Mouse (Mus musculus): Measurements from ENCODE around the gene Gm28042. TPM values are rescaled to one million over a fixed set of nuclear protein-coding genes. Genes with fewer than 3 reads are reported as not detected.

The Gm28042 gene
- total and polyA plus RNA-seq, 3 experiments: 0.77 to 1.9 (median 1.8) TPM

DNA sequence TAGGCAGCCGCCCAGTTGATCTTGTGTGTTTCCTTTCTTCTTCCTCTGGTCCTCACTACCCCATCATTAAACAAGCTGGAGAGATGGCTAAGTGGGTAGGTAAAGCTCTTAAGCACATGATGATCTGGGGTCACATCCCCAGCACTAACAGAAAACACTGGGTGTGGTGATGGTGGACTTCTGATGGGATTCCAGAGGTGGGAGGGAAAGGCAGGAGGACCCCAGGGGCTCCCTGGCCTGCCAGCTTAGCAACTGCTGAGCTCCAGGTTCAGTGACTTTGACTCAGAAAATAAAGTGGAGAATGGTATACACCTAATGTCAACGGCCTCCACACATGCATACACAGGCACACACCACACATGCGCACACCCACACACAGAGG is 648 bp downstream of the Gm28042 start:
- Histone ChIP-seq H3K27ac (ENCODE audit: insufficient read depth, low read depth) (no peak overlapping the region), H3K27me3 (replicated peaks) (no peaks in the 10 kb centered on the region), H3K9ac (ENCODE audit: insufficient read depth, low read depth) (peak overlapping the region; percentile 64), H3K4me2 (ENCODE audit: insufficient read depth, low read depth, poor library complexity, severe bottlenecking) (peak overlapping the region; percentile 65), H3K4me3 (replicated peaks in 1 of 3; ENCODE audit: low read depth in 2 of 3, low read length in 2 of 3, poor library complexity in 1 of 3) (peak overlapping the region; percentile 72 to 83 (median 82)), H3K36me3 (replicated peaks in 1 of 2; ENCODE audit: control insufficient read depth in 1 of 2, insufficient read depth in 1 of 2, low read length in 1 of 2) (peaks cover 37 to 68% of the 10 kb centered on the region in 2 experiments), H3K4me1 (ENCODE audit: control insufficient read depth in 1 of 2, insufficient read depth in 2 of 2) (peaks cover 5 to 38% of the 10 kb centered on the region in 2 experiments; a peak in 3 of 4 replicates), H3K9me3 (replicated peaks; ENCODE audit: low read length) (no peaks in the 10 kb centered on the region), H3K79me2 (replicated peaks; ENCODE audit: control insufficient read depth, extremely low read depth, insufficient read depth, poor library complexity, severe bottlenecking) (no peaks in the 10 kb centered on the region)
- DNase-seq (ENCODE audit: extremely low read depth): peak; percentile 8
- TF ChIP-seq NRF1 (IDR thresholded peaks at IDR 0.05; ENCODE audit: low read depth, low read length) (no peak), MXI1 (IDR thresholded peaks at IDR 0.05; ENCODE audit: low read depth, low read length) (no peak), SMC3 (IDR thresholded peaks at IDR 0.05; ENCODE audit: low read depth, low read length) (no peak), ELF1 (IDR thresholded peaks at IDR 0.05; ENCODE audit: low read depth, low read length) (no peak), EP300 (IDR thresholded peaks at IDR 0.05; ENCODE audit: low read length) (no peak), ETS1 (conservative IDR thresholded peaks at IDR 0.05; ENCODE audit: low read depth, low read length) (no peak)
- in situ Hi-C loops (cut with MboI; ENCODE audit: low pct_ligation_motif_present, low pct_unique_long_range_greater_than_20kb, low sequenced_read_pairs): no loop called here
- dilution Hi-C loops (cut with MboI; ENCODE audit: extremely low pct_ligation_motif_present, extremely low pct_unique_long_range_greater_than_20kb, low sequenced_read_pairs): no loop called here

- H3K9me3 ChIP-seq (replicated peaks; ENCODE audit: low read length): no peaks in the 10 kb centered on the region
- H3K36me3 ChIP-seq (replicated peaks in 1 of 2; ENCODE audit: control insufficient read depth in 1 of 2, insufficient read depth in 1 of 2, low read length in 1 of 2): peaks cover 42 to 68% of the 10 kb centered on the region in 2 experiments
- H3K27ac ChIP-seq (ENCODE audit: insufficient read depth, low read depth): no peak overlapping the region
- TF ChIP-seq SIN3A (IDR thresholded peaks at IDR 0.05; ENCODE audit: low read length) (no peak), CTCF (conservative IDR thresholded peaks at IDR 0.05 in 1 of 2, IDR thresholded peaks at IDR 0.05 in 1 of 2; ENCODE audit: low read depth in 2 of 2, low read length in 2 of 2) (no peak), BHLHE40 (IDR thresholded peaks at IDR 0.05; ENCODE audit: low read depth, low read length) (no peak), ETS1 (conservative IDR thresholded peaks at IDR 0.05; ENCODE audit: low read depth, low read length) (no peak), MEF2A (IDR thresholded peaks at IDR 0.05; ENCODE audit: borderline replicate concordance, low read depth, low read length) (no peak), EP300 (IDR thresholded peaks at IDR 0.05; ENCODE audit: low read length) (no peak), SMC3 (IDR thresholded peaks at IDR 0.05; ENCODE audit: low read depth, low read length) (no peak), NELFE (IDR thresholded peaks at IDR 0.05; ENCODE audit: low read depth, low read length) (no peak), KAT2A (IDR thresholded peaks at IDR 0.05; ENCODE audit: insufficient replicate concordance, low read length) (no peak), POLR2AphosphoS2 (IDR thresholded peaks at IDR 0.05; ENCODE audit: low read depth, low read length) (no peak), USF2 (conservative IDR thresholded peaks at IDR 0.05; ENCODE audit: low read depth, low read length) (no peak), ZKSCAN1 (IDR thresholded peaks at IDR 0.05; ENCODE audit: borderline replicate concordance, low read depth, low read length) (no peak), HCFC1 (IDR thresholded peaks at IDR 0.05; ENCODE audit: low read depth, low read length) (no peak), RAD21 (IDR thresholded peaks at IDR 0.05; ENCODE audit: low read depth, low read length) (no peak), MYC (IDR thresholded peaks at IDR 0.05; ENCODE audit: low read depth, low read length) (no peak), IRF4 (IDR thresholded peaks at IDR 0.05; ENCODE audit: low read depth, low read length) (no peak), TCF12 (IDR thresholded peaks at IDR 0.05; ENCODE audit: low read depth, low read length) (no peak)
- no peak for DNase-seq (ENCODE audit: extremely low read depth)
- no peak overlapping the region for H3K4me3 ChIP-seq (replicated peaks in 1 of 3; ENCODE audit: low read depth in 2 of 3, low read length in 2 of 3, poor library complexity in 1 of 3)
- H3K4me1 ChIP-seq (ENCODE audit: control insufficient read depth in 1 of 2, insufficient read depth in 2 of 2): peaks cover 5 to 48% of the 10 kb centered on the region in 2 experiments; a peak in 3 of 4 replicates
- no peak overlapping the region for H3K4me2 ChIP-seq (ENCODE audit: insufficient read depth, low read depth, poor library complexity, severe bottlenecking)
- H3K9ac ChIP-seq (ENCODE audit: insufficient read depth, low read depth): no peak overlapping the region
- no peaks in the 10 kb centered on the region for H3K27me3 ChIP-seq (replicated peaks)
- dilution Hi-C loops (cut with MboI; ENCODE audit: extremely low pct_ligation_motif_present, extremely low pct_unique_long_range_greater_than_20kb, low sequenced_read_pairs): no loop called here
- in situ Hi-C loops (cut with MboI; ENCODE audit: low pct_ligation_motif_present, low pct_unique_long_range_greater_than_20kb, low sequenced_read_pairs): no loop called here
- no peaks in the 10 kb centered on the region for H3K79me2 ChIP-seq (replicated peaks; ENCODE audit: control insufficient read depth, extremely low read depth, insufficient read depth, poor library complexity, severe bottlenecking)
Observed at GRCm38 (mm10) chr2:120030380-120030779, 3.1 kb downstream of the Gm28042 start.
